Mouse (Mus musculus) telencephalon, adult 2 months (tissue): ENCODE data around the gene Pcbp3.

ENCODE experiments used
- DNase-seq: peaks from one replicate; pipeline ENCODE4 v3.0.0-alpha.2; 2011; ENCODE audit warnings: low read depth, low spot score

Pcbp3 gene

GRCm38 (mm10) chr10:76732391-76732790, 229.3 kb downstream of the Pcbp3 start:
- DNase-seq = no peak

GRCm38 (mm10) chr10:76731621-76732239, 230.0 kb downstream of the Pcbp3 start:
- DNase-seq = no peak

DNA sequence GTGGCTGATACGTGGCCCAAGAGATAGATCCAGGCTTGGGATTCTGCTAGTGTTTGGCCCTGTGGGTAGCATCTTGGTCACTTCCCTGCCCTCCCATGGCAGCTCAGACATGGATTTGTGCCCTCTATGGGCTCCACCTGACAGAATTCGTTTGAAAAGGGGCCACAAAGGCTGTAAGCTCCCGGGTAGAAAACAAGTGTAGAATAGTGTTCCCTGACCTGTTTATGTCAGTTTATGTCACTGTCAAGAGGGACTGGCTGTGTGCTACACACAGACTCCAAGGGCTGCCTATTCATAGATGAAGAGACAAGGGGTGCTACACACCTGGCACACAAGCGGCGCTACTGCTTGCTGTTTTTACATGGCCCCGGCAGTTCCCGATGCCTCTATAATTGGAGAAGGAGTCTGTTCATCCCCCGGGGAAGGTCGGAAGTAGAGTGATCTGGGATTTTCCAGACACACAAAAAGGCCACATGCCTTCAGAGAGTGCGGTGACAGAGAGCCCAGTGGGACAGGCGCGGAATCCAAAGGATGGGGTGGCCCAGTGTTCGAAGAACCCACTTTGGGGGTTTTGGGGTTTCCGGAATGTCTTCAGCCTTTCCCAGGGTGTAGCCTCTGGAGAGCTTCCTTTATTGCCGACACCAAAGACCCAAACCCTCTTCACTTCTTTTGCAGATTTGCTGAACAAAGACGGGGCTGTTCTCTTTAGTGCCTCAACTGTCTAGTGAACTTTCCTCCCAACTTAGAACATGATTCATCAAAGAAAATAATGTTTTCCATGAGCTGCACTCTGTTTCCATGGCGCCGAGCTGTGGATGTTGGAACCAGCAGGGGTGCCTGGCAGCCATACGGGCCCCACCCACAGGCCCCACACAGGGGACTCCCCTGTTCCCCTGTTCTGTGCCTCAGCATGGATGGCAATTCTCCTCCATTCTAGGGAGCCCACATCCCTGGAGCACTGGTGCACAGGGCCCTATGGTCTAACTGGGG, 231.8 kb downstream of the Pcbp3 start:
- DNase-seq = peak; percentile 58

- peak; percentile 24 for DNase-seq
Measured at GRCm38 (mm10) chr10:76728369-76728768, 233.3 kb downstream of the Pcbp3 start.

DNA sequence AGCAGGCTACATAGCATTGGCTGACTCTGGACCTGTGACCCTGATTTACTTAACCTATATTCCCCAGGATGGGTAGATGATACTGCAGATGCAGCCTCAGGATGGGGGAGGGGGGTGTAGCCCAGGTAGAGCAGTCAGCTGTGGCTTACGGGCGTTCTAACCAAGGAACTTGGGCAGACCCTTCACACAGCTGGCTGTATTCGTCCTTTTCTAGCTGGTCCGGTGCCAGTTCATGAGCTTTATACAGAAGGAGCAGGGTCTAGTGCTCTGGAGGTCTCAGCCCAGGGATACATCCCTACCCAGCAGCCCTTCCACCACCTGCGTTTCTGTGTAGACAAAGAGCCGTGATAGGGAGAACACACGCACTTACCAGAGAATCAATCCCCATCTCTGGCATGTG, 234.4 kb downstream of the Pcbp3 start:
- DNase-seq = no peak

- DNase-seq = no peak
Measured at GRCm38 (mm10) chr10:76726866-76727265, 234.8 kb downstream of the Pcbp3 start.

GRCm38 (mm10) chr10:76725682-76726285, 235.9 kb downstream of the Pcbp3 start, which contains the start of gene Col6a1:
Gene Col6a1 (minus strand): TSS chr10:76726168.
- no peak for DNase-seq

- no peak for DNase-seq
Measured at GRCm38 (mm10) chr10:76725097-76725496, 236.6 kb downstream of the Pcbp3 start.

DNA sequence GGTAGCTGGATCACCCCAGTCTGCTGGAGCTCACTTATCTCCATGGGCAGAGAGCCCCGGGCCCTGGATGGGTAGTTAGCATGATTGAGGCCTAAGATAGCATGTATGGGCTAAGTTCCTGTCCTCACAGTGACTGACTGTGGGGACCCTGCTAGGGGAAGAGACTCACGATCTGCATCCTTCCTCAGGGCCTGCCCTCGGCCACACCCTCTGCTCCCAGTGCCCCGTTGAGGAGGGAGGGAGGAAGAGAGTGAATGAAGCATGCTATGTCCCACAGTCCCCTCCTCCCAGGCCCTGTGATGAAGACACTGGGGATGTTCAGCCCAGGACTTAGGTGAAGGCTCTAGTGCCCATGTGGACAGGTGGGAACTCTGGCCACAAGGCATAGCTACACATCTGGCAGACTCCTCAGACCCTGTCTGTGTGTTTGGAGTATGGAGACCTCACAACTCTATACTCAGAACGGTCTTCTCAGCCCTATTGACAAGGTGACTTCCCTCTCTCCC, 237.4 kb downstream of the Pcbp3 start:
- no peak for DNase-seq

GRCm38 (mm10) chr10:76722751-76723450, 238.8 kb downstream of the Pcbp3 start:
- no peak for DNase-seq

- DNase-seq = no peak
Measured at GRCm38 (mm10) chr10:76721746-76722145, 239.9 kb downstream of the Pcbp3 start.

- DNase-seq = no peak
Measured at GRCm38 (mm10) chr10:76721216-76721615, 240.5 kb downstream of the Pcbp3 start.

GRCm38 (mm10) chr10:76717631-76718030, 244.1 kb downstream of the Pcbp3 start:
- no peak for DNase-seq

DNA sequence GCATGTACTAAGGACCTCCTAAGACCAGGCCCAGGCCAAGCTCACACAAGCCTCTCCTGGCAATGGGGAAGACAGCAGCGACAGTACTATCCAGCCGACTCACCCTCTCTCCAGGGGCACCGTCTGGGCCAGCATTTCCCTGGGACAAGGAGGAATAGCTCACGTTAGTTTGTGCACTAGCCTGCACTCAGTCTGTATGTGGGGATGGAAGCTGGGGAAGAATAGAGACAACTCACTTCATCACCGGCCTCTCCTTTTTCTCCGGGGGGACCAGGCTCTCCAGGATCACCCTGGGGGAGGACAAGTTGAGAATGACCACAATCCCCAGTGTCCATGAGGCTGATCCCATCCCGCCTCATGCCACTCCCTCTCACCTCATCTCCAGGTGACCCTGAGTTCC, 244.7 kb downstream of the Pcbp3 start:
- DNase-seq = no peak

DNA sequence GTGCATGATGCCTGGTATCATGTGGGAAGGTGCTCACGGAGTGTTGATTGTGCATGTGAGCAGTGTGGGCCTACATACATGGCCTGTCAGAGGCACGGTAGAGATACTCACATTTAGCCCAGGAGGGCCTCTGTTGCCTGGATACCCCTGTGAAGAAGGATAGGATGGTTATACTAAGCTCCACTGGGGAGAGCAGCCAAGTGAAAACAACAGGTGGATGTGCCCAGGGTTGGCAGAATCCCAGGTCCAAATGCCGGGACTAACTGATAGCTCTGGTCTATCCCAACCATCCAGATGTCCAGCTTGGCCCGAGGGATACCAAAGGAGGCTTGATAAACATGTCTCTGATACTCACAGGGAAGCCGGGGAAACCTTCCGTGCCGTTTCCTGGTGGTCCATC, 247.4 kb downstream of the Pcbp3 start:
- no peak for DNase-seq

DNA sequence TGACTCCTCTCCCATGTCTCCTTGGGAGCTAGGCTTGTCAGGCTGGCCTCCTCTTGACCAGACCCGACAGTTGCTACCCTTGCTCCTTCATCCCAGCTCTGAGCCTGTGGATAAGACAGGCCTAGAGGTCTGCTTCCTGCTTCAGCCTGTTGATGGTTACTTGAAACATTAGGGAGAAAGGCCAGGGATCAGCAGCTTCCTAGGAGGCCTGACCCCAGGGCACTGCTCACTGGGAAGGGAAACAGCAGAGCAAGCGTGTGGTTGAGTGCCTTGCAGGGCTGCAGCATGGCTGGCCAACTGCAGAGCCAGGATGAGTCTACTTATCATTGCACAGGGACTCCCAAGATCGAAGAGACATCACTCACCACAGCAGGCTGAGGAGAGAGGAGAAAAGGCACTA, 249.2 kb downstream of the Pcbp3 start:
- DNase-seq = no peak
